Mouse (Mus musculus): Measurements from ENCODE around the gene Cd274. TPM values are rescaled to one million over a fixed set of nuclear protein-coding genes. Genes with fewer than 3 reads are reported as not detected.
A peak's percentile ranks its signal among the peaks of the same experiment; 100 is the strongest.
"Not testable (repeated sequence)": the region's sequence is repeated elsewhere in the genome, so short reads cannot be mapped to it uniquely, and the experiment has no call there.

Cd274 gene
- polyA plus RNA-seq, 1 experiment from 2014 or later, result 0.14 TPM

DNA sequence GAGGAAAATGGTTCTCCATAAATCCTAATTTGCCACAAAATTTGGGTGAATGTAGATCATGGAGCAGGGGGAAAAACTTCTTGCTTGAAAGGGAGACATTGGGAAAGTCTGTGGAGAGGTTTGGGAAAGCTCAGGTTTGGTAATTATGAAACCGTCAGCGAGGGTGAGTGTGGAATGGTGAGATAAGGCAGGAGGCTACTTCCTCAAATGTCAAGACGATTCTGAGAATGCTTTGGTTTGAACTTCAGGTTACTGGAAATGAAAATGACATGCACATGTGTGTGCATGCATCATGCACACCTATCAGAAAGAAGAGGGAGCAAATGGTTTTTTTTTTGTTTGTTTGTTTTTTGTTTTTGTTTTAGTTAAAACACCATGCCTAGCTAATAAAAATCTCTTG lies 33.2 kb downstream of the Cd274 start:
- Histone ChIP-seq H3K4me3 (no peak overlapping the region), H3K4me1 (no peaks in the 10 kb centered on the region; the same call in 1 of the 2 replicates), H3K4me2 (replicated peaks) (no peak overlapping the region), H3K36me3 (no peaks in the 10 kb centered on the region), H3K27me3 (no peaks in the 10 kb centered on the region), H3K27ac (no peak overlapping the region), H3K9me3 (no peaks in the 10 kb centered on the region), H3K9ac (no peak overlapping the region)
- WGBS, result 76% methylated on average over 3 of the region's 3 CpGs
- ATAC-seq (ENCODE audit: insufficient number of reproducible peaks, insufficient read depth, low FRiP score, low TSS enrichment), result no peak

GRCm38 (mm10) chr19:29402621-29403020 lies 35.4 kb downstream of the Cd274 start:
- no peak overlapping the region for H3K4me2 ChIP-seq (replicated peaks)
- peaks cover 11% of the 10 kb centered on the region; the same call in 1 of the 2 replicates for H3K4me1 ChIP-seq
- no peak overlapping the region for H3K27ac ChIP-seq
- no peaks in the 10 kb centered on the region for H3K36me3 ChIP-seq
- no peak for ATAC-seq (ENCODE audit: insufficient number of reproducible peaks, insufficient read depth, low FRiP score, low TSS enrichment)
- H3K9me3 ChIP-seq, result no peaks in the 10 kb centered on the region
- WGBS, result 86% methylated on average over 4 of the region's 4 CpGs
- no peak overlapping the region for H3K4me3 ChIP-seq
- no peak overlapping the region for H3K9ac ChIP-seq
- no peaks in the 10 kb centered on the region for H3K27me3 ChIP-seq

GRCm38 (mm10) chr19:29403251-29403650 lies 36.0 kb downstream of the Cd274 start:
- ATAC-seq (ENCODE audit: insufficient number of reproducible peaks, insufficient read depth, low FRiP score, low TSS enrichment), result no peak
- H3K36me3 ChIP-seq, result no peaks in the 10 kb centered on the region
- H3K9ac ChIP-seq, result no peak overlapping the region
- no peaks in the 10 kb centered on the region for H3K27me3 ChIP-seq
- WGBS, result 71% methylated on average over 4 of the region's 4 CpGs
- H3K4me1 ChIP-seq, result peaks cover 16% of the 10 kb centered on the region; the same call in 1 of the 2 replicates
- H3K9me3 ChIP-seq, result no peaks in the 10 kb centered on the region
- no peak overlapping the region for H3K4me2 ChIP-seq (replicated peaks)
- no peak overlapping the region for H3K4me3 ChIP-seq
- H3K27ac ChIP-seq, result no peak overlapping the region

- 42% methylated on average over 2 of the region's 2 CpGs for WGBS
- Histone ChIP-seq H3K9me3 (no peaks in the 10 kb centered on the region), H3K36me3 (no peaks in the 10 kb centered on the region), H3K4me3 (no peak overlapping the region), H3K27me3 (no peaks in the 10 kb centered on the region), H3K27ac (no peak overlapping the region), H3K4me2 (replicated peaks) (no peak overlapping the region), H3K4me1 (peaks cover 19% of the 10 kb centered on the region; the same call in 1 of the 2 replicates), H3K9ac (no peak overlapping the region)
- no peak for ATAC-seq (ENCODE audit: insufficient number of reproducible peaks, insufficient read depth, low FRiP score, low TSS enrichment)
Observed at GRCm38 (mm10) chr19:29405388-29405787, 38.1 kb downstream of the Cd274 start.

GRCm38 (mm10) chr19:29406042-29407017 lies 39.1 kb downstream of the Cd274 start:
- peak; percentile 62; the same call in 1 of the 2 replicates for ATAC-seq (ENCODE audit: insufficient number of reproducible peaks, insufficient read depth, low FRiP score, low TSS enrichment)
- WGBS, result 37% methylated on average over 18 of the region's 18 CpGs

GRCm38 (mm10) chr19:29410619-29411018 lies 43.4 kb downstream of the Cd274 start, which contains the start of gene Pdcd1lg2:
Gene Pdcd1lg2, plus strand, starts transcription at chr19:29410919.
- H3K4me2 ChIP-seq (replicated peaks), result no peak within 1 kb of the TSS
- no peaks in the 10 kb centered on the region for H3K9me3 ChIP-seq
- no peak within 1 kb of the TSS for H3K4me3 ChIP-seq
- peaks cover 29% of the 10 kb centered on the region; the same call in 1 of the 2 replicates for H3K4me1 ChIP-seq
- whole genome bisulfite sequencing, result 79% methylated on average over 4 of the region's 4 CpGs
- no peak within 1 kb of the TSS for H3K27ac ChIP-seq
- no peak within 1 kb of the TSS for H3K9ac ChIP-seq
- H3K36me3 ChIP-seq, result no peaks in the 10 kb centered on the region
- H3K27me3 ChIP-seq, result no peaks in the 10 kb centered on the region
- no peak for ATAC-seq (ENCODE audit: insufficient number of reproducible peaks, insufficient read depth, low FRiP score, low TSS enrichment)

More at GRCm38 (mm10) chr19:29406042-29407017, 39.1 kb downstream of the Cd274 start:
- H3K4me1 ChIP-seq, result peaks cover 19% of the 10 kb centered on the region; the same call in 1 of the 2 replicates
- H3K9ac ChIP-seq, result no peak overlapping the region
- no peak overlapping the region; the same call in 1 of the 2 replicates for H3K4me2 ChIP-seq (replicated peaks)
- no peaks in the 10 kb centered on the region for H3K9me3 ChIP-seq
- no peak overlapping the region for H3K4me3 ChIP-seq
- no peaks in the 10 kb centered on the region for H3K27me3 ChIP-seq
- no peaks in the 10 kb centered on the region for H3K36me3 ChIP-seq
- peak overlapping the region; percentile 51 for H3K27ac ChIP-seq

- no peaks in the 10 kb centered on the region for H3K9me3 ChIP-seq
- no peak overlapping the region for H3K4me2 ChIP-seq (replicated peaks)
- H3K4me3 ChIP-seq, result no peak overlapping the region
- peaks cover 18% of the 10 kb centered on the region; the same call in 1 of the 2 replicates for H3K4me1 ChIP-seq
- WGBS, result 31% methylated on average over 6 of the region's 6 CpGs
- no peaks in the 10 kb centered on the region for H3K36me3 ChIP-seq
- ATAC-seq (ENCODE audit: insufficient number of reproducible peaks, insufficient read depth, low FRiP score, low TSS enrichment), result peak; percentile 79
- H3K27ac ChIP-seq, result peak overlapping the region; percentile 91
- no peaks in the 10 kb centered on the region for H3K27me3 ChIP-seq
- no peak overlapping the region for H3K9ac ChIP-seq
Observed at GRCm38 (mm10) chr19:29412476-29413420, 45.5 kb downstream of the Cd274 start.

DNA sequence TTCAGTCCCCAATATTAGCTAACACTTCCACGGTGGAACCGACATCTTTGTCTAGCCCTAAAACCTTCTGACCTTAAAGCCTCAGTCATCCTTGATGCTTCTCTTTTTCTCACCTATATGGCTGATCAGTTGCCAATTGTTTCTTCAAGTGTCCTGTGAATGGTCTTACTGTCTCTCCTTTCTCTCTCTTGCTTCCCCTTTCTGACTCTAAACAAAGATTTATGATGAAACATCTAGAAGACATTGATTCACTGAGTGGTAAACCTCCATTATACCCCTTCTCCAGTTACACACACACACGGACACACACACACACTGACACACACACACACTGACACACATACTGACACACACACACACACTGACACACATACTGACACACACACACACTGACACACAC lies 47.3 kb downstream of the Cd274 start:
- Histone ChIP-seq H3K36me3 (no peaks in the 10 kb centered on the region), H3K9me3 (no peaks in the 10 kb centered on the region), H3K27me3 (no peaks in the 10 kb centered on the region), H3K9ac (no peak overlapping the region), H3K4me3 (no peak overlapping the region), H3K27ac (no peak overlapping the region), H3K4me2 (replicated peaks) (no peak overlapping the region), H3K4me1 (peaks cover 14% of the 10 kb centered on the region; the same call in 1 of the 2 replicates)
- WGBS, result 85% methylated on average over 3 of the region's 3 CpGs
- ATAC-seq (ENCODE audit: insufficient number of reproducible peaks, insufficient read depth, low FRiP score, low TSS enrichment), result no peak

- H3K4me2 ChIP-seq (replicated peaks); H3K27me3 ChIP-seq: not testable (repeated sequence)
Observed at GRCm38 (mm10) chr19:29414917-29415316, 47.7 kb downstream of the Cd274 start.

DNA sequence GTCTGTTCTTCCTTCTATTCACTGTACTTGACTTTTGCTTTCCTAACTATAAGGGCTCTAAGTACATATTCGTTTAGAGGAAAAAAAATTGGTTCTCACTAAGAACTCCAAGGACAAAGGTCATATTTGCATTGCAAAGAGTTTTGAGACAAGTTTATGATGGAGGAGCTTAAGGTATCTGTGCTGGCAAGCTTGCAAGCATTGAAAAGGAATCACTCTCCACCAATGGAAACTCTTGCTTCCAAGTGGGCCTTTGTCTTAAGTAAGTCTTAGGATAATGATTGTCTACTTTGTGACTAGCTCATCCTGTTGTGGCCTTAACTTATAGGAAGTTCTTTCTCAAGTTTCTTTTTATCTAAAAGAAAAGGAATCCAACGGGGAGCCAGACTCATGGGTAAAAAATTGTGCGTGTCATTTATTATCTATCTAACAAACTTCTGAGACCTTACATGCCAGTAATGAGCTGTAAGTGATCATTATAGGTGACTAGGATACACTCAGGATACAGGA lies 49.2 kb downstream of the Cd274 start:
- no peak overlapping the region for H3K4me2 ChIP-seq (replicated peaks)
- H3K9ac ChIP-seq, result no peak overlapping the region
- 67% methylated on average over 3 of the region's 3 CpGs for WGBS
- peaks cover 14% of the 10 kb centered on the region; the same call in 1 of the 2 replicates for H3K4me1 ChIP-seq
- no peak for ATAC-seq (ENCODE audit: insufficient number of reproducible peaks, insufficient read depth, low FRiP score, low TSS enrichment)
- no peak overlapping the region for H3K4me3 ChIP-seq
- no peaks in the 10 kb centered on the region for H3K27me3 ChIP-seq
- H3K27ac ChIP-seq, result no peak overlapping the region
- H3K36me3 ChIP-seq, result no peaks in the 10 kb centered on the region
- no peaks in the 10 kb centered on the region for H3K9me3 ChIP-seq

More at GRCm38 (mm10) chr19:29414917-29415316, 47.7 kb downstream of the Cd274 start:
- H3K36me3 ChIP-seq; ATAC-seq (ENCODE audit: insufficient number of reproducible peaks, insufficient read depth, low FRiP score, low TSS enrichment); H3K9me3 ChIP-seq; H3K9ac ChIP-seq; H3K4me3 ChIP-seq; H3K27ac ChIP-seq: not testable (repeated sequence)
- peaks cover 14% of the 10 kb centered on the region; the same call in 1 of the 2 replicates for H3K4me1 ChIP-seq

DNA sequence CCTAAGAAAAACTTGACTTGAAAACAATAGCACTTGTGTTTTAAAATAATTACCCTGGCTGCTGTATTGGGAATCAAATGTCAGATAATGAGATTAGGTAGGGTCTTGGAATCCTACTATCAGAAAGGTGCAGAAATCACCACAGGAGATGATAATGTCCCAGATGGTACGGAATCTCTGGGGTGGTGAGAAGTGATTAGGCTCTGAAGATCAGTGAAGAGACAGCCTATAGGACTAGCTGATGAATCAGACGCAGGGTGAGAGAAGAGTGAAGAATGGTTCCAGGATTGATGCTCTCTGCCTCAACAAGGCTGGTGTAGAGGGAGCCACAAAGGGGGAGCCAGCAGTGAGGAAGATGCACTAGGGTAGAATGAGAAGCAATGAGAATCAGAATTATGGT lies 49.9 kb downstream of the Cd274 start:
- no peak for ATAC-seq (ENCODE audit: insufficient number of reproducible peaks, insufficient read depth, low FRiP score, low TSS enrichment)
- H3K4me2 ChIP-seq (replicated peaks), result no peak overlapping the region
- no peak overlapping the region for H3K4me3 ChIP-seq
- no peak overlapping the region for H3K27ac ChIP-seq
- H3K9ac ChIP-seq, result no peak overlapping the region
- 66% methylated on average over 2 of the region's 2 CpGs for WGBS
- no peaks in the 10 kb centered on the region for H3K36me3 ChIP-seq
- no peaks in the 10 kb centered on the region for H3K27me3 ChIP-seq
- no peaks in the 10 kb centered on the region for H3K9me3 ChIP-seq
- peaks cover 14% of the 10 kb centered on the region; the same call in 1 of the 2 replicates for H3K4me1 ChIP-seq
